Mouse (Mus musculus): ENCODE measurements around the gene Siva1. TPM values are rescaled to one million over a fixed set of nuclear protein-coding genes. Genes with fewer than 3 reads are reported as not detected.

Siva1 gene
- total and polyA plus RNA-seq, 3 experiments = 78.1 to 137 (median 135) TPM

GRCm38 (mm10) chr12:112677076-112677475 is 32.6 kb downstream of the Siva1 start:
- Histone ChIP-seq H3K4me2 (ENCODE audit: insufficient read depth, low read depth, poor library complexity, severe bottlenecking) (no peak overlapping the region), H3K4me1 (ENCODE audit: control insufficient read depth in 1 of 2, insufficient read depth in 2 of 2) (peaks cover 15 to 32% of the 10 kb centered on the region in 2 experiments), H3K27ac (ENCODE audit: insufficient read depth, low read depth) (no peak overlapping the region), H3K36me3 (replicated peaks in 1 of 2; ENCODE audit: control insufficient read depth in 1 of 2, insufficient read depth in 1 of 2, low read length in 1 of 2) (peaks cover 0 to 3% of the 10 kb centered on the region in 2 experiments), H3K79me2 (replicated peaks; ENCODE audit: control insufficient read depth, extremely low read depth, insufficient read depth, poor library complexity, severe bottlenecking) (peaks cover 16% of the 10 kb centered on the region), H3K9ac (ENCODE audit: insufficient read depth, low read depth) (no peak overlapping the region), H3K27me3 (replicated peaks) (peaks cover 61% of the 10 kb centered on the region), H3K4me3 (replicated peaks in 1 of 3; ENCODE audit: low read depth in 2 of 3, low read length in 2 of 3, poor library complexity in 1 of 3) (no peak overlapping the region), H3K9me3 (replicated peaks; ENCODE audit: low read length) (peaks cover 3% of the 10 kb centered on the region)
- DNase-seq (ENCODE audit: extremely low read depth) = no peak
- dilution Hi-C loops (cut with MboI; ENCODE audit: extremely low pct_ligation_motif_present, extremely low pct_unique_long_range_greater_than_20kb, low sequenced_read_pairs) = no loop called here
- TF ChIP-seq TCF12 (IDR thresholded peaks at IDR 0.05; ENCODE audit: low read depth, low read length) = no peak
- no peak for TF ChIP-seq ETS1 (conservative IDR thresholded peaks at IDR 0.05; ENCODE audit: low read depth, low read length)
- no peak for TF ChIP-seq CHD2 (IDR thresholded peaks at IDR 0.05; ENCODE audit: low read length)
- TF ChIP-seq IRF4 (IDR thresholded peaks at IDR 0.05; ENCODE audit: low read depth, low read length) = no peak
- no peak for TF ChIP-seq MAFK (IDR thresholded peaks at IDR 0.05; ENCODE audit: insufficient replicate concordance, low read length)
- no peak for TF ChIP-seq MEF2A (IDR thresholded peaks at IDR 0.05; ENCODE audit: borderline replicate concordance, low read depth, low read length)
- no peak for TF ChIP-seq PAX5 (IDR thresholded peaks at IDR 0.05; ENCODE audit: low read length)
- no peak for TF ChIP-seq CTCF (conservative IDR thresholded peaks at IDR 0.05 in 1 of 2, IDR thresholded peaks at IDR 0.05 in 1 of 2; ENCODE audit: low read depth in 2 of 2, low read length in 2 of 2)
- no peak for TF ChIP-seq ZNF384 (IDR thresholded peaks at IDR 0.05; ENCODE audit: low read depth, low read length)
- TF ChIP-seq ZC3H11A (IDR thresholded peaks at IDR 0.05; ENCODE audit: low read depth, low read length) = no peak
- TF ChIP-seq HCFC1 (IDR thresholded peaks at IDR 0.05; ENCODE audit: low read depth, low read length) = no peak
- no peak for TF ChIP-seq NRF1 (IDR thresholded peaks at IDR 0.05; ENCODE audit: low read depth, low read length)
- TF ChIP-seq ELF1 (IDR thresholded peaks at IDR 0.05; ENCODE audit: low read depth, low read length) = no peak
- no peak for TF ChIP-seq RCOR1 (conservative IDR thresholded peaks at IDR 0.05; ENCODE audit: low read depth, low read length)
- no peak for TF ChIP-seq JUN (IDR thresholded peaks at IDR 0.05; ENCODE audit: insufficient read depth, low read depth, low read length)
- no peak for TF ChIP-seq RAD21 (IDR thresholded peaks at IDR 0.05; ENCODE audit: low read depth, low read length)
- in situ Hi-C loops (cut with MboI; ENCODE audit: low pct_ligation_motif_present, low pct_unique_long_range_greater_than_20kb, low sequenced_read_pairs) = no loop called here

DNA sequence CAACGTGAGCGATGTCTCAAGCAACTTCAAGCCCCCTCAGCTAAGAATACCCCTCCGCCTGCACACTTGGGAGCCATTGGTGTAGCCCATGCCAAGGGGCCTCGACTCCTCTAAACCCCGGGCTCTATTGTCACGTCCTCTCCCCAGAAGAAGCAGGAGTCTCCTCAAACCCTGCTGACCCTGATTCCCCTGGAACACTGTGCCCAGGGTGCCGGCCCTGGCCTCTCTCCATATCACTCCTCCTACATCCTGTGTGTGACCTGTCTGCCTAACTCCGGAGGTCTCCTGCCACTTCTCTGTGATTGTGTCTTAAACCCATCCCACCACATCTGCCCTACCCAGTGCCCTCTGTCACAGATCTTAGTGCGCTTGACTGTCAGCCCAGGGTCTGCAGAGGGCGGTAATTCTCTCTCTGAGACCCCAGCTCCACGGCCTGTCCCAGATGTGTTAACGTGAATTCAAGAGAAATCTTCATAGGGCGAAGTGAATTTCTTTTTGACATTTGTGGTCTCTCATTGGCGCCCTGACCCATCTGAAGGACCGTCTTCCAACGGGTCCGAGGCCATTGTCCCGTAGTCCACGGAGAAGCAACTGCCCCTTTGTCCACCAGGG is 33.6 kb downstream of the Siva1 start:
- no peak overlapping the region for H3K27ac ChIP-seq (ENCODE audit: insufficient read depth, low read depth)
- peaks cover 3% of the 10 kb centered on the region for H3K9me3 ChIP-seq (replicated peaks; ENCODE audit: low read length)
- peak overlapping the region in 1 of 3 experiments; percentile 78 for H3K4me3 ChIP-seq (replicated peaks in 1 of 3; ENCODE audit: low read depth in 2 of 3, low read length in 2 of 3, poor library complexity in 1 of 3)
- no peak overlapping the region for H3K9ac ChIP-seq (ENCODE audit: insufficient read depth, low read depth)
- peaks cover 70% of the 10 kb centered on the region for H3K27me3 ChIP-seq (replicated peaks)
- peaks cover 8% of the 10 kb centered on the region for H3K79me2 ChIP-seq (replicated peaks; ENCODE audit: control insufficient read depth, extremely low read depth, insufficient read depth, poor library complexity, severe bottlenecking)
- no peaks in the 10 kb centered on the region for H3K36me3 ChIP-seq (replicated peaks in 1 of 2; ENCODE audit: control insufficient read depth in 1 of 2, insufficient read depth in 1 of 2, low read length in 1 of 2)
- TF ChIP-seq TCF12 (IDR thresholded peaks at IDR 0.05; ENCODE audit: low read depth, low read length) (no peak), RCOR1 (conservative IDR thresholded peaks at IDR 0.05; ENCODE audit: low read depth, low read length) (no peak), ELF1 (IDR thresholded peaks at IDR 0.05; ENCODE audit: low read depth, low read length) (no peak), MYC (IDR thresholded peaks at IDR 0.05; ENCODE audit: low read depth, low read length) (no peak), UBTF (IDR thresholded peaks at IDR 0.05; ENCODE audit: low read depth, low read length) (no peak), MAX (IDR thresholded peaks at IDR 0.05; ENCODE audit: low read length) (no peak), MXI1 (IDR thresholded peaks at IDR 0.05; ENCODE audit: low read depth, low read length) (no peak), POLR2A (IDR thresholded peaks at IDR 0.05; ENCODE audit: low read depth, low read length) (no peak)
- in situ Hi-C loops (cut with MboI; ENCODE audit: low pct_ligation_motif_present, low pct_unique_long_range_greater_than_20kb, low sequenced_read_pairs) = no loop called here
- dilution Hi-C loops (cut with MboI; ENCODE audit: extremely low pct_ligation_motif_present, extremely low pct_unique_long_range_greater_than_20kb, low sequenced_read_pairs) = no loop called here
- peak overlapping the region; percentile 81 for H3K4me2 ChIP-seq (ENCODE audit: insufficient read depth, low read depth, poor library complexity, severe bottlenecking)
- no peak for DNase-seq (ENCODE audit: extremely low read depth)
- H3K4me1 ChIP-seq (ENCODE audit: control insufficient read depth in 1 of 2, insufficient read depth in 2 of 2) = peaks cover 11 to 23% of the 10 kb centered on the region in 2 experiments
